Mouse (Mus musculus) retina, adult 2 months (tissue): Measurements from ENCODE around the gene Irf2.

Experiments used
- DNase-seq: peaks from one replicate; pipeline ENCODE4 v3.0.0-alpha.2; 2012; ENCODE audit warnings: low read depth, low spot score

Gene Irf2

GRCm38 (mm10) chr8:46757613-46758012 is 18.1 kb downstream of the Irf2 start:
- no peak for DNase-seq

GRCm38 (mm10) chr8:46758131-46758530 is 18.6 kb downstream of the Irf2 start:
- no peak for DNase-seq

GRCm38 (mm10) chr8:46758676-46759075 is 19.1 kb downstream of the Irf2 start:
- DNase-seq = no peak

- DNase-seq = no peak
These were observed 20.0 kb downstream of the Irf2 start for GRCm38 (mm10) chr8:46759562-46759961.

- DNase-seq = no peak
These were observed 21.2 kb downstream of the Irf2 start for GRCm38 (mm10) chr8:46760701-46761100.

- no peak for DNase-seq
These were observed 21.9 kb downstream of the Irf2 start for GRCm38 (mm10) chr8:46761454-46761853.

- no peak for DNase-seq
These were observed 30.1 kb downstream of the Irf2 start for GRCm38 (mm10) chr8:46769408-46770180.

GRCm38 (mm10) chr8:46770905-46771516 is 31.5 kb downstream of the Irf2 start:
- no peak for DNase-seq

GRCm38 (mm10) chr8:46772801-46773200 is 33.3 kb downstream of the Irf2 start:
- no peak for DNase-seq

GRCm38 (mm10) chr8:46777760-46778460 is 38.4 kb downstream of the Irf2 start:
- DNase-seq = no peak

- DNase-seq = no peak
These were observed 41.6 kb downstream of the Irf2 start for GRCm38 (mm10) chr8:46781067-46781657.

GRCm38 (mm10) chr8:46782254-46782653 is 42.7 kb downstream of the Irf2 start:
- no peak for DNase-seq

- DNase-seq = no peak
These were observed 45.5 kb downstream of the Irf2 start for GRCm38 (mm10) chr8:46785070-46785469.

GRCm38 (mm10) chr8:46785926-46786325 is 46.4 kb downstream of the Irf2 start:
- DNase-seq = no peak

- no peak for DNase-seq
These were observed 49.8 kb downstream of the Irf2 start for GRCm38 (mm10) chr8:46789091-46789881.

GRCm38 (mm10) chr8:46791664-46792371 is 52.3 kb downstream of the Irf2 start:
- DNase-seq = no peak

- DNase-seq = no peak
These were observed 53.1 kb downstream of the Irf2 start for GRCm38 (mm10) chr8:46792653-46793052.

- no peak for DNase-seq
These were observed 53.7 kb downstream of the Irf2 start for GRCm38 (mm10) chr8:46793248-46793647.

- no peak for DNase-seq
These were observed 54.8 kb downstream of the Irf2 start for GRCm38 (mm10) chr8:46794317-46794716.

GRCm38 (mm10) chr8:46799212-46799611 is 59.7 kb downstream of the Irf2 start:
- no peak for DNase-seq

GRCm38 (mm10) chr8:46799706-46800105 is 60.2 kb downstream of the Irf2 start:
- no peak for DNase-seq
